Mouse (Mus musculus) Muller cell, postnatal 12 days (primary cell): ENCODE measurements around the gene Defb39.

ENCODE experiments used
- DNase-seq: peaks from one replicate; pipeline ENCODE4 v3.0.0-alpha.2; 2015; ENCODE audit errors: inconsistent ontology term

Gene Defb39

GRCm38 (mm10) chr8:19064710-19065109, at the start of gene Defb39:
Defb39 (minus strand) TSS chr8:19064810.
- no peak for DNase-seq

- no peak for DNase-seq
These were observed 1.4 kb upstream of the Defb39 start for GRCm38 (mm10) chr8:19066013-19066412.

GRCm38 (mm10) chr8:19062891-19063290, 1.7 kb downstream of the Defb39 start:
- DNase-seq, result no peak

GRCm38 (mm10) chr8:19045242-19045641, 19.4 kb downstream of the Defb39 start:
- DNase-seq, result no peak

GRCm38 (mm10) chr8:19026466-19026865, 38.1 kb downstream of the Defb39 start, which contains the start of gene Defb38:
Defb38 (minus strand) TSS chr8:19026566.
- no peak for DNase-seq
